Mouse (Mus musculus): ENCODE data around the gene Cd59b. TPM values are rescaled to one million over a fixed set of nuclear protein-coding genes. Genes with fewer than 3 reads are reported as not detected.
"Not testable (repeated sequence)": the region's sequence is repeated elsewhere in the genome, so short reads cannot be mapped to it uniquely, and the experiment has no call there.

Cd59b gene
- total RNA-seq, 2 experiments from 2014 or later: 0.62 to 1.1 TPM

GRCm38 (mm10) chr2:104113563-104113962, 43.9 kb downstream of the Cd59b start:
- not testable (repeated sequence) for ATAC-seq (replicated peaks; ENCODE audit: poor library complexity)

GRCm38 (mm10) chr2:104114898-104115297, 45.2 kb downstream of the Cd59b start:
- no peak for ATAC-seq (replicated peaks; ENCODE audit: poor library complexity)

- peak; percentile 77 for ATAC-seq (replicated peaks; ENCODE audit: poor library complexity)
Observed at GRCm38 (mm10) chr2:104117173-104117572, 47.5 kb downstream of the Cd59b start.

GRCm38 (mm10) chr2:104119097-104119496, 49.4 kb downstream of the Cd59b start:
- no peak for ATAC-seq (replicated peaks; ENCODE audit: poor library complexity)

- ATAC-seq (replicated peaks; ENCODE audit: poor library complexity): no peak
Observed at GRCm38 (mm10) chr2:104120312-104120711, 50.7 kb downstream of the Cd59b start.

- peak; percentile 51 for ATAC-seq (replicated peaks; ENCODE audit: poor library complexity)
Observed at GRCm38 (mm10) chr2:104121681-104122504, 52.2 kb downstream of the Cd59b start.

GRCm38 (mm10) chr2:104122505-104123378, 53.1 kb downstream of the Cd59b start, which contains the start of gene A930018P22Rik:
Gene A930018P22Rik (plus strand): TSS chr2:104122769.
- peak; percentile 85 for ATAC-seq (replicated peaks; ENCODE audit: poor library complexity)

- ATAC-seq (replicated peaks; ENCODE audit: poor library complexity): 0 out of 2 replicates have a peak, but pooled peaks have one; percentile 3
Observed at GRCm38 (mm10) chr2:104123540-104123939, 53.9 kb downstream of the Cd59b start.

- ATAC-seq (replicated peaks; ENCODE audit: poor library complexity): no peak
Observed at GRCm38 (mm10) chr2:104124071-104124470, 54.4 kb downstream of the Cd59b start.

GRCm38 (mm10) chr2:104128803-104129531, 59.3 kb downstream of the Cd59b start:
- ATAC-seq (replicated peaks; ENCODE audit: poor library complexity): no peak

GRCm38 (mm10) chr2:104130165-104130564, 60.5 kb downstream of the Cd59b start:
- peak; percentile 86 for ATAC-seq (replicated peaks; ENCODE audit: poor library complexity)

- peak; percentile 51 for ATAC-seq (replicated peaks; ENCODE audit: poor library complexity)
Observed at GRCm38 (mm10) chr2:104130969-104131368, 61.3 kb downstream of the Cd59b start.

- ATAC-seq (replicated peaks; ENCODE audit: poor library complexity): peak; percentile 18
Observed at GRCm38 (mm10) chr2:104132266-104132859, 62.7 kb downstream of the Cd59b start.

GRCm38 (mm10) chr2:104133042-104133810, 63.6 kb downstream of the Cd59b start:
- no peak for ATAC-seq (replicated peaks; ENCODE audit: poor library complexity)

- peak; percentile 66 for ATAC-seq (replicated peaks; ENCODE audit: poor library complexity)
Observed at GRCm38 (mm10) chr2:104134150-104135056, 64.8 kb downstream of the Cd59b start.

GRCm38 (mm10) chr2:104135920-104136319, 66.3 kb downstream of the Cd59b start:
- ATAC-seq (replicated peaks; ENCODE audit: poor library complexity): no peak

Measured in megakaryocyte progenitor cell, adult 5-6 weeks (primary cell).